Mouse (Mus musculus): ENCODE measurements at regions not wholly inside any gene's neighbourhood (a gene's known extent, or its start where the extent isn't known, plus 50 kb on each side); places are given as distances from the start of the nearest gene placed in this dataset.

DNA sequence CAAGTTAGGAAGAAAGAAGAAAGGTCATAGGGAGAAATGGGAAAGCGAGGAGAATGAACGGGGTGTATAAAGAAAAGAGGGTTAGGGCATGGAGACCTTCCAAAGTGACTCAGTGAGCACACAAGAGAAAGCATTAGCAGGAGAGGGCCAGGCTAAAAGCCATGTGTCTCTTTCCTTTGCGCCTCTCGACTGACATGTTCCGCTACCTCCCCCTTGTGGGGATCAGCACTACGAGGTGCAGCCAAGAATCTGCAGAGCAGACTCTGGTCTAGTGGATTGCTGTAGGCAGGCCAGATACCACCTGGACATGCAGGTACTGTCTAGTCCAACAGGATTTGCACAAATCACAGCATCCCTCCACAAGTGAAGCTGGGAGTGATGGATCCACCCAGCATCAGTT, 54.0 kb downstream of the Kcna5 start:
- DNase-seq (ENCODE audit: low spot score): no peak

DNA sequence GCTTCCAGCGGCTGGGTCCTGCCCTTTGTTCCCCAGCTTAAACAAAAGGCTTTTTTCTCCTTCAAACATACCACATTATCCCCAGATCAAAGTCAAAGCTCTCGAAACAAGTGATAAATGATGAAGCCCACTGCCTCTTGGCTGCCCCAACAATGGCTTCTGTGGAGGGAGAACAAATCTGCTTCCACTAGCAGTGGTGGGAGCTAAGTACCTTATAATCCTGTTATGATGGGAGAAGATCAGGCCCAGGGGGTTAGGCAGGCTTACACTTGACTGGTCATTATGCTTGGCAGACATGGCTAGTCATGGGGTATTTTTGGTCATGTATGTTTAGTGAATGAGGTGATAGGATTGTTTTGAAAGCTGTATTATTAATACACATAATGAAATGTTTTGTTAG, 57.7 kb downstream of the Kcna5 start:
- DNase-seq (ENCODE audit: low spot score): no peak

DNA sequence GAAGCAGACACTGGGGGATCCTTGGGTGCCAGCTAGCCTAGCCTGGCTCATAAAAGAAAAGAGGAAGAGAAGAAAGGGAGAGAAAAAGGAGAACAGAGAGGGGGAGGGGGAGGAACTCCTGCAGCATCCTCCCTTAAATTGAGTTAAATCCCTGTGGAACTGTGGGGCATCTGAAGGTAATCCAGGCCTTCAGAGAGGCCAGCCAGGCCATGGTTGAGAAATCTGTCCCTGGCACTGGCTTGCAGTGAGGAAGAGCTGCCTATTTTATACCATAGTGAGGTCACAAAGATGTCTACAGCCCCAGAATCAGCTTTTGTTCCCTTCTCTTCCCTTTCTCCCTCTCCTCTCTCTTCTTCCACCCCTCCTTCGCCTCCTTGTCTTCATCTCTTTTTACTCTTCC, 58.5 kb downstream of the Kcna5 start:
- no peak for DNase-seq (ENCODE audit: low spot score)

DNA sequence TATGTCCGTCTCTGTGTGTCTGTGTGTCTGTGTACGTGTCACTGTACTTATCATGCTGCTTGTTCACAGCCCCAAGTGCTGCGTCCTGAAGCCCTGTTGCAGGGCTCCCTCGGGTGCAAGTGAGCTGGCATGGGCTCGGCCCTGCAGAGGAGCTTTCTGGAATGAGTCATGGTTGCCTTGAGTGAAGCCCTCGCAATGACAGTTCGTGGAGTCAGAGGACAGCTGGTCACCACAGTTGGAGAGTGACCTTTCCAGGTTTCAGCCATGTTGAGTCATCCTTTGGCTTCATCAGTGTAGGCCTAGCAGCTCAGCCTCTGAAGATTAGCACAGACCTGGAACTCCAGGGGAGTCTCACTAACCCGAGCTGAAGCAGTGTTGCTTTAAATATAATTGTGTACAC, 59.7 kb downstream of the Kcna5 start:
- DNase-seq (ENCODE audit: low spot score): no peak

DNA sequence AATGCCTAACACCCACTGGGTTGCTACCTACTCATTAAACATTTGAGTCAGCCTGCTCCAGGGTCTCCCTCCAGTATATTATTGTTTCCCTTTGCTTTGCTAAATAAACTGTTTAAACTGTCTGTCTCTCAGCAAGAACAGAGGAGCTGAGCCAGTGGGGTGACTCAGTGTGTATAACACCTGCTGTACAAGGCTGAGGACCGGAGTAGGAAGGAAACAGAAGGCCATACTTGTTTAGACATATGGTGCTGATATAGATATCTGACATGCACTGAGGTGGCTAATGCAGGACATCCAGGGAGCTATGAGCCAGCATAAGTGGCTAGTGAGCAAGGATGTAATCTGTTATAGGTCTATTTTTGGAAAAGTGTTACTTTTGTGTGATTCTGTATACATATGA, 81.5 kb downstream of the Kcna5 start:
- no peak for DNase-seq (ENCODE audit: low spot score)

DNA sequence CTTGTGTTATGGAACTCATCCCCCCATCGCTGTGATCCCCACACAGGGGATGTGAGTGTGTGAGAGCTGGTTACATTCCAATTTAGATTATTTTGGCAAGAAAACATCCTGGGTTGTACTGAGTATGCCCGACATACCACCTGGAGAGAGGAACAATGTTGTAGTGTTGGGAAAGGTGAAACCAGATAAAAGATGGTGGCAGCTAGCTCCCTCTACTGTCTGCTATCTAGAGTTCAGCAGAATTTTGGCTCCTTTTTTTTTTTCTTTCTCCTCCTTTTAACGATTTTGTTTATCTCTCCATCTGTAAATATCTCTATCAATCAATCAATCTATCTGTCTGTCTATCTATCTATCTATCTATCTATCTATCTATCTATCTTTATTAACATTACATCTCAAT, 89.7 kb downstream of the Kcna5 start:
- no peak for DNase-seq (ENCODE audit: low spot score)

DNA sequence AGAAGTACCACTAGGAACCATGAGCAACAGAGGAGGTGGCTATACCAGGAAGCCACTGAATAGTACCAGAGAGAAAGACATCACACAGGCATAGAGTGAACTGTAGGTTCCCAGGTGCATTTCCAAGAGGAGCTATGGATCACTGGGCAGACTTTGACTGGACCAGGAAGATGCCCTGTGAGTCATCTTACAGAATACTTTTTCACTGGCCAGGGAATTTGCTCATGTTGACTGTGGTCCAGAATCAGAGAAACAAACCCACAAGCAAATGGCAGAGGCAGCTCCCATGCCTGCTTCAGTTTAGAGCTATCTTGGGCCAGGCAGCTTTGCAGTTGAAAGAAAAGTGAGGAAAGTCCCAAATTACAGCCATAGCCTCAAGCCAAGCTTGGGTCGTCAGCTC, 95.0 kb downstream of the Kcna5 start:
- no peak for DNase-seq (ENCODE audit: low spot score)

DNA sequence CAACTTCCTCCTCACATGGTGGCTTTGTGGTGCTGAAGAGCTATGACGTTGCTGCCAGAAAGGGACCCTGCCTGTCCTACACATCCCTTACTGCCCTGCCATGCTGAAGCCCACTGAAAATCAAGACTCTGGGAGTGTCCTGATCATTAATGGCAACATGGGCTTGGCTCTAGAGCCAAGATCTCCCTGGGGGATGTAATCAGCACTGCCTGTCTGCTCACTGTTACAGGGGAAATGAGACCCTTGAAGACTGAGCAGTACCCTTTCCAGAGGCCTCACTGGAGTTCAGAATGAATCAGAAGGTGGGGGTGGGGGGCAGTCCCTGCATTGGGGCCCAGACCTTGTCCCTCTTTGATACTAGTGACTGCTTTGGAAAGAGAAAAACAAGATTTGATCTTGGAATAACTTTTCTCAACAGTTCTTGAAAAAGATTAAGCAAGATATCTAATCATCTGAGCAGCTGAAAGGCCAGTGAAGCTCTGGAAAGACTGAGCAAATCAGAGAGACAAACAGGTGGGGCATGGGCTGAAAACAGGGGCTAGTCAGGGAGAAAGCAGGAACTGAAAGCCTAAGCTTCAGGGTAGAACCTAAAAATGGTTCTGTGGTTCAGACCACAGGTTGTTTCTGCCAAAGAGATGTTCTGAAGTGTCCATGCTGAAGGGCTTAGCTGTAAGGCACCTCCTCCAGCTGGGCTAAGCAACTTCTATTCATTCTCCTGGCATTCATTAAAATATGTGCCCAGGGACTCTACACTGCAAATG, 97.1 kb downstream of the Kcna5 start:
- no peak for DNase-seq (ENCODE audit: low spot score)

DNA sequence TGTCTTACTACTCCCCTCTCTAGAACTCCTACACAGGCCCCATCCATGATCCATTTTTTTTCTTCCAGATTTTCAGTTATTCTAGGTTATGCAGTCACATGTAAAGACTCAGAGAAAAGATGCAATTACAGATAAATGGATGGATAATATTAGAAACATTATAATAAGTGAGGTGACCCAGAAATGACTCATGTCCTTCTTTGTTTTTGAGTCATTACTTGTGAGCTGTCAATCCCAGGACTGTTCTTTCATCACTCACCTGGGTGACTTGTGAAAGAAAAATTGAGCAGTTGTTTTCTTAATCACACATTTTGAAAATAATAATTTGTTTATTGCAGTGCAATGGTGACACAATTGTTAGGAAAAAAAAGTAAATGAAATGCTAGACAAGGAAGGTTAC, 108.0 kb downstream of the Kcna5 start:
- DNase-seq (ENCODE audit: low spot score): no peak

DNA sequence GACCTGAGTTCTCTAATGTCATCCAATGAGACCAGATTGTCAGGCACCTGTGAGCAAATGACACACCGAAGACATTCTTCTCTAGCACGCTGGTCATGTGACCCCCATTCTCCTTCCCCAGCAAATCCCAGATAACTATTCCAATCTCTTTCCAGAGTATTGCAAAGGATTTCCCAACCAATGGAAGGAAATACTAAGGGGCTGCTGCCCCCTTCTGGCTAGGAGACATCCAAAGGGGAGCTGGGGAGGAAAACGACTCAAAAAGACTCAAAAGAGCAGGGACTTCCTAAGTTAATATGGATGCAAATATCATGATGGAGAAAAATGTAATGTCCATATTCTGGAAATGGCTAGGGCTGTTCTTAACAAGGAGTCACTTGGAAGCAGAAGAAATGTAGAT, 129.5 kb downstream of the Kcna5 start:
- peak; percentile 13 for DNase-seq (ENCODE audit: low spot score)

DNA sequence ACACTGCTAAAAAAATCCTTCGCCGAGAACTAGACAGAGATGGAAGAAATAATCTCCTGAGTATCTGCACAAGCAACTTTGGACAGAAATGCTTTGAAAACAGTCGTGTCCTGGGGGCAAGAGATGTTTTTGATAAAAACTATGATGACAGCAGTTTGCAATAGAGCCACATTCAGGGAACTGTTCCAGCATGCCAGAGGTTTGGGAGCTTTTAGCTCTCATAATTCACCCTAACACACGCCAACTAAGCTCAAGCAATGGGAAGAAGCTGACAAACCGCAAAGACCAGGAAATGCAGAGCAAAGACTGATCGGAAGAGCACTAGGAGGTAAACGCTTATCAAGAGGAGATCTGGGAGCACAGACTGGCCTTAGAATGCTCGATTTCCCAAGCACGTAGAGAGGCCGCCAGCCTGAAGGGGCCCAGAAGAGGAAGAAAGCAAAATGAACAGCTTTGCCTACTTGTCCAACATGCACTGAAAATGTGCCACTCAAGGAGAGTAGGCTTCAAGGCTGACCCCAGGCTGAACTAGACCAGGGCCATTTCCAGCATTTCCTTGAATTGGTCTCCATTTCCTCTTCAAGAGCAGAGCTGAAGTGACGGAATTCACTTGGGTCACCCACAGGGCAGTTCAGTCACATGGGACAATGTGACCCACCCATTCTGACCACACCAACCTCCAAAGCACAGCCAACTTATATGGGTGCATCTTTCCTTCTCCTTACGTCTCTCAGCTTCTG, 130.7 kb downstream of the Kcna5 start:
- DNase-seq (ENCODE audit: low spot score): no peak

DNA sequence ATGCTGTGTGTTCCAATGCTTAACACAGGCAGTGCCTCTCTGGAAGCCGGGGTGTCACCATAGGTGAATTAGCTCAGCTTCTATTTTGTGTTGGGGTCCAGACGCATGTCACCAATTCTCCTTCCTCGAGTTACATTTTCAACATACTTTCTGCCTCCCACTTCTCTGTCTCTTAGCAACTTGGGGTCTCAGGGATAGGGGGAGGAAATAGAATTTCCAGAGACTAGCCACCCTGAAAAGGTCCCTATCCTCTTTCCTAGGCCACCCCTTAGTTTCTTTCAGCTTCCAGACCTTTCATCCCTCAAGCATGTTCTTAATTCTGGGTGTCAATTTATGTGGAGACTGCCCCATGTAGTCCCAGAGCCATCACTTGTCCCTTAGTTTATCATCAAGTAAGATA, 135.6 kb downstream of the Kcna5 start:
- DNase-seq (ENCODE audit: low spot score): no peak

DNA sequence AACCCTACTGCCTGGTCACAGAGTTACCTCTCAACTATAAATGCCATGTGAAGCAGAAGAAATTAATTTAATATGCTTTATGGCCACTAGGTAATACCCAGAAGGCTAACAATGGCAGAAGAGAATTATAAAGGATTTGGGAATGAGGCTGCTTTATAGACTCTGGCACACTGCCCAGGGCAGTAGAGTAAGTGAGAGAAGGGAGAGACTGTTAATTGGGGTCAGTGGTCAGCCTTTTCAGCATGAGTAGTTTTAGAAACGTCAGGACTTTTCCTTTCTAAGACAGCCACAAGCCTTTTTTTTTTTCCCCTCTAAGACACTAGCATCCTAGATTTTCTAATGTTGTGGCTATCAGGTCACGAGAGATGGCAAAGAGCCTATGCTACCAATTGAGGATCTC, 136.6 kb downstream of the Kcna5 start:
- DNase-seq (ENCODE audit: low spot score): no peak

DNA sequence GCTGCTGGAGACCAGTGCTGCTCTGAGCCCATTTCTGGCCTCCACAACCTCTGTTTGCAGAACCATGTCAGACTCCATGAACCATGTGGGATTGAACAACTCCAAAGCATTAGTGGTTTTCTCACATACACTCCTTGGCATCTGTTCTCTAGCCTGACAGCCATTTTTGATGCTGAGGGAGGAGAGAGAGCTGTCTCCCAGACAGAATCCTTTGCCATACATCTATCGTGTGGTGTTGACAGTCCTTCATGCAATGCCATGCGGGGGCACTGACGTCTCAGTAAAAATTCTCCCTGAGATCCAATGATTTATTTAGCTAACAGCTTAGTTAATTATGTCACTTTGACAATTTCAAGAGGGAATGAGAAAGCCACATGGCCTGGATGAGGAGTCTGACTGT, 140.2 kb downstream of the Kcna5 start:
- DNase-seq (ENCODE audit: low spot score): no peak

DNA sequence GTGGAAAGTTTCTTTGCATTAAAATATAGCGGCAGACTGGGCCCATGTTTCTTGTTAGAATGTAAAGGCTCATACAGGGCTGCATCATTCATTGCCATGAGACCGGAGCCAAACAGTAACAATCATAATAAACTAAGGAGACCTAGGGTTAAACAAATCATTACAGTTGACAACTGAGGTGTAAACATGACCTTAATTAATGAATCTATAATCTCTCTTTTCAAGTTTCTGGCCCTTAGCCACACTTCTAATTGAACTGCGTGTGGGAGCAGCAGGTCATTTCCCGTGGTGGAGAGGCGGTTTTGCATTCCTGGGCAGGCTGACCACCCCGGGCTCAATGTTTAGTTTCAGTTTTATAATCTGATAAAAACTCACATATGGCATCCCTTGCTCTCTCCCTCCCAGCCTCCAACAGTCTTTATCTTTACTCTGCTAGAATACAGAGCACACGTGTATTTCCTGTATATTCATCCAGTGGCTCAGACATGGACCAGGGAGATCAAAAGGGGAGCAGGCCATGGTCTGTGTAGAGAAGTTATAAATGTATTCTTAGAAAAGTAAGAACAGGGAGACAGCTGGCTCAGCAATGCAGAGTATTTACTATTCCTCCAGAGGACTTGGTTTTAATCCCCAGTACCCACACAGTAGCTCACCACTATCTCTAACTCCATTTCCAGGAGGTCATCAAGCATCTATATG, 141.0 kb downstream of the Kcna5 start:
- DNase-seq (ENCODE audit: low spot score): no peak

DNA sequence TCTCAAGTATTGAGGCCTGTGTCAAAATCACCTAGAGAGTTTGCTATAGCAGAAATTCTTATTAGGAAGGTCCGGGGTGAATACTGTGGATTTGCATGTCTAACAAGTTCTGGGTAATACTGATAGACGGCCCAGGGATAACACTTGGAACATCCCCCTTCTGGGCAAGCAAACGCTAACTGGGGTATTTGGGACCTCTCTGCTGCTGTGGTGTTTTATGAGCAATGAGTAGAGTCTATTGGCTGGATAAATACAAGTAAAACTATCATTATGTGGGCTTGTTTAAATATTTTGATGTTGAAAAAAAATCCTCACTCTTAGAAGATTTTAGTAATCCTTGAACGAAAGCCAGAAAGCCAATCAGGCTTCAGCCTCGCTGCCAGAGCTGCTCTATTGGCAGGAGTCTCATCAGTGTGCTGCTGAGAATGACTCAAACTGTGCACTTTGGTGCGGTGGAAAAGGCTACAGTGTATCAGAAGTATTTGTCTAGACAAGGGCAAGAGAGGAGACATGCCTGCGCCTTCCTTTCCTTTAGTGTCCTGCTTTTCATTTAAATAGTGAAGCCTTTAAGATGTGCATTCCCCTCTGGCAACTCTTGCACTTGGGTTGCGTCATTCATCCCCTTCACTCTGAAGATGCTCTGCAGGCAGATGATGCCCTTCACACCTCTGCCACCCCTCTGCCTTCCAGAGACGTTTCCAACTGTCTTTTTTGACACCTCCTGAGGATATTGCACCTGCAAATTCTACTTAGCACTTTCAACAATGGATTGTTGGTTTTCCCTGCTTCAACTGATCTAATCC, 150.8 kb downstream of the Kcna5 start:
- DNase-seq (ENCODE audit: low spot score): no peak

DNA sequence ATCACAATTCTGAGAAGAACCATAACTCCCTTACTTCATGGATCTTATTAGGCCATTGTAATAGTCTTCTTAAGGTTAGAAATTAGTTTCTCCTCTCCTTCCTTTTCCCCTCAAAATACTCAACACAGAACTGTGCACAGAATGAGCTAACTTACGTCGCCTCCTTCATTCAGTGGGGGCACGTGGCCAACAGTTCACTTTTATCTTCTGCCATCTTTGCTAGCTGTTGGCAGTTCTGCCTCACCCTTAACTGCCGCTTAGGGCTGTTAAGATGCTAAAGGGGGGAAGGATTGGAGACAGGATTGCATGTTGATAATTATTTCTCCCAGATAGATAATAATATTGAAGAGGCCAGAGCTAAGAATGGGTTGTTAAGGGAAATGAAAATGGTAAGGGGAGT, 158.0 kb downstream of the Kcna5 start:
- no peak for DNase-seq (ENCODE audit: low spot score)

DNA sequence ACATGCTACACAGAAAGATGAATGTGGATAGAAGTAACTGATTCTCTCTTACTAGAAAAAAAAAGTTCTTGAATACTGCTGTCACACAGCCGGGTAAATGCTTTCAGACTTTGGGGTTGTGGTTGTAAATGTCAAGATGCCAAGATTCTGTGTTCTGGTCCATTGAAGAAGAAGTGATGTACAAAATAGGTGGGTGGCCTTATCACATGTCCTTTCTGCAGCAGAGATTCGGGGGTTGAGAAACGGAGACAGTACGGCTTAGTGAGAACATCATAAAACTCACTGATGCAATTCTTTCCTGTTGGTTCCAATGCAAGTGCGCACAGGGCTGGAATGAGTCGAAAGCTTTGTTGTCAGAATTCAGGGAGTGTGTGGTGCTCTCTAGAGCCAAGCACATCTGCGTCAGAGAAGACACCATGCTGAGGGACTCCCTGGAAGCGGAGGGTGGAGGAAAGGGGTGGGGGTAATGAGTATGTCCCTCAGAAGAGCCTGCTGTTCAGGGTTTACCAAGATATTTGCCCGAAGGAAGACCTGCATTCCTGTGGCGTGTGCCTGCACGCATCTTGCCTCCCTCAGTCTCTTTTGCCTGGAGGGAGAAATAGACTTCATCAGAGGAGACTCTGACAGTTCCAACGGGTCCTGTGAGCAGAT, 160.1 kb downstream of the Kcna5 start:
- no peak for DNase-seq (ENCODE audit: low spot score)

DNA sequence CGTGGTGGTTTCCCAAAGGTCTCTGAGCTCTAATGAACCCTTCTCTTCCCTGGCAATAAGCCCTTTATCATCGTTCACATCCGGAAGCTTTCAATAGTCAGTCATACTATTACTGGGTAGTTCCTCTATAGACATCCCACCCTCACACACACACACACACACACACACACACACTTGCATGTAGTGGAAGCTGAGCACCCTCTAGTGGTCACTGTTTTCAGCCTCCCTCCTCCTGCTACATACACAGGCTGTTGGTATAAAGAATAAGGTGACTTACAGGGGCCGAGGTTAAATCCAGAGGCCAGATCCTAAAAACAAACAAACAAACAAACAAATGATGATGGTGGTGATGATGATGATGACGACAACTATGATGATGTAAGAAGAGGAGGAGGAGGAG, 163.2 kb downstream of the Kcna5 start:
- DNase-seq (ENCODE audit: low spot score): peak; percentile 38

DNA sequence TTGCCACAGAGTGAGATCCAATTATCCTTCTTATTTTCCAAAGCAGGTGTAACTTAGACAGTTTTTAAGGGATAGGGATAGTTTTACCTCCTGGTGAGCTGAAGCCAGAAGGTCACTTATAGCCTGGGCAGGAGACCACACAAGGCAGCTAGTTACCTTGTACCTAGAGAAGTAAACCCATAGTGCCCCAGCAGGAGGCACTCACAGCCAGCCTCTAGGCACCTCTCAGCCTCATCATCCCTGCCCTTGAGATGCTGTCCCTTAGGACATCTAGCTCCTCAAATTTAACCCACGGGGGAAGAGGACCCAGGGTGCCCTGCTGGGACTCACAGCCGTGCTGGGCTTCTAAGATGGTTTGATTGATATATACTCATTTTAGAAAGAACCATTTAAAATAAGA, 163.7 kb downstream of the Kcna5 start:
- DNase-seq (ENCODE audit: low spot score): no peak

DNA sequence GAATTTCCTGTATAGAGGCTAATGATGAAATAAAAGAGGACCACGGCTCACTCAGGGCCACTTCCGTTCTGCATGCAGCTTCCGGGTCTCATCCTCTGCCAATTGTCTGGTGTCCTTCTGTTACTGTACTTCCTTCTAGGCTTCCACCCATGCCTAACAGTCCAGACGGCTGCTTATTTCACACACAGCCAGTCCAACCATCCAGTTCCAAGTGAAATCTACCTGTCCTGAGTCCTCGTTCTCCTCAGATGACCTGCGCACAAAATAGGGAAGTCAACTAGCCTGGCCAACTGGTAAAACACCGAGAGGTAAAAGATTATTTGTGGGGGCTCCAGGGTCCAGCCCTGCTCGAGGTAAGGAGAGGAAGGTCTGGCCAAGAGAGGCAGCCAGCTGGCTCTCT, 169.7 kb downstream of the Kcna5 start:
- DNase-seq (ENCODE audit: low spot score): no peak

DNA sequence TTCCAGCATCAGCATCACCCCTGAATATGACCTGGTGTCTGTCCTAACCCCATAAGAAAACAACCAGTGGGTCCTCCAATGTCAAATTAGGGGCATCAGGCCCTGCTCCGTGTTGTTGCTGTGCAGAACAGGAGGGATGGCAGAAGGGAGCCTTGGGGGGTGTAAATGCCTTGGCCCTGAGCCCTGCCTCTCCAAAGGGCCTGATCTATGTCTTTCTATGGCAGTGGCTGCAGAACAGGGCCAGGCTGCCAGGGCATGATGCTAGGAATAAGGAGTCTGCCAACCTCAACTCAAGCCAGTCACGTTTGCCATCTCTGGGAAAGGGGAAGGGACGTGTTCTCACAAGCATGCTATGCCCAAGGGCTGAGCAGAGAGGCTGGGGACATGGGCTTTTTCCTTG, 172.9 kb downstream of the Kcna5 start:
- no peak for DNase-seq (ENCODE audit: low spot score)

Measured in ovary, postnatal 14 days (tissue).